Mouse (Mus musculus) limb, embryonic 12.5 days (tissue): Measurements from ENCODE around the gene Arid1b. TPM values are rescaled to one million over a fixed set of nuclear protein-coding genes. Genes with fewer than 3 reads are reported as not detected.
A peak's percentile ranks its signal among the peaks of the same experiment; 100 is the strongest.

ENCODE experiments used
- ATAC-seq: fragments of 200-750 bp; cut with Nextera tagmentation; 2 replicates; pipeline ENCODE4 v1.8.0; 2017; ENCODE audit warnings: low read depth, moderate TSS enrichment; ENCODE audit not compliant: insufficient number of reproducible peaks, insufficient read depth, low FRiP score, low TSS enrichment
- H3K27ac ChIP-seq: fragments of 300-500 bp; sonication (generic); 2 replicates; pipeline ENCODE4 v1.5.1; 2016; ENCODE audit warnings: mild to moderate bottlenecking, moderate library complexity
- H3K27me3 ChIP-seq: fragments of 300-500 bp; sonication (generic); 2 replicates; pipeline ENCODE4 v1.6.1; 2016; ENCODE audit warnings: mild to moderate bottlenecking, moderate library complexity
- H3K36me3 ChIP-seq: fragments of 300-500 bp; sonication (generic); 2 replicates; pipeline ENCODE4 v1.6.1; 2016; ENCODE audit warnings: mild to moderate bottlenecking, moderate library complexity
- H3K4me1 ChIP-seq: fragments of 300-500 bp; sonication (generic); replicated peaks from 2 replicates; pipeline ENCODE4 v1.6.1; 2016
- H3K4me2 ChIP-seq: fragments of 300-500 bp; sonication (generic); 2 replicates; pipeline ENCODE4 v1.6.1; 2016; ENCODE audit warnings: mild to moderate bottlenecking, moderate library complexity
- H3K4me3 ChIP-seq: fragments of 300-500 bp; sonication (generic); replicated peaks from 2 replicates; pipeline ENCODE4 v1.5.1; 2016; ENCODE audit warnings: mild to moderate bottlenecking
- H3K9ac ChIP-seq: fragments of 300-500 bp; sonication (generic); replicated peaks from 2 replicates; pipeline ENCODE4 v1.6.1; 2016; ENCODE audit warnings: mild to moderate bottlenecking, moderate library complexity
- H3K9me3 ChIP-seq: fragments of 300-500 bp; sonication (generic); 2 replicates; pipeline ENCODE4 v1.6.1; 2016; ENCODE audit warnings: mild to moderate bottlenecking, moderate library complexity
- WGBS: fragments of 180-500 bp; shearing (Covaris S2); methylation state at CpG from one replicate; pipeline ENCODE4 v1.1.7; 2016; 5-methylcytosine and 5-hydroxymethylcytosine counted together
- polyA plus RNA-seq: library from polyadenylated mRNA; unstranded; fragments of >200 nt; fragmentation: Nextera tagmentation; extraction: Ambion mirVana; gene quantifications from 2 replicates; pipeline ENCODE4 v1.2.1, GENCODE M21; 2016

Arid1b gene
- polyA plus RNA-seq, 1 experiment from 2014 or later, result 18.2 TPM

- Histone ChIP-seq H3K27me3 (no peaks in the 10 kb centered on the region), H3K9ac (no peak overlapping the region), H3K27ac (peak overlapping the region; percentile 70), H3K36me3 (peaks cover 6% of the 10 kb centered on the region; the same call in 1 of the 2 replicates), H3K4me2 (peak overlapping the region; percentile 30), H3K4me3 (no peak overlapping the region), H3K4me1 (peaks cover 97% of the 10 kb centered on the region), H3K9me3 (no peaks in the 10 kb centered on the region)
- ATAC-seq, result no peak
- WGBS, result 18% methylated on average over 4 of the region's 4 CpGs
Observed at GRCm38 (mm10) chr17:5057286-5057685, 63.2 kb downstream of the Arid1b start.

GRCm38 (mm10) chr17:5057944-5058720, 64.0 kb downstream of the Arid1b start:
- Histone ChIP-seq H3K9ac (no peak overlapping the region), H3K4me2 (peak overlapping the region; percentile 45), H3K4me1 (peaks cover 92% of the 10 kb centered on the region), H3K4me3 (no peak overlapping the region), H3K36me3 (peaks cover 4% of the 10 kb centered on the region; the same call in 1 of the 2 replicates), H3K27me3 (no peaks in the 10 kb centered on the region), H3K27ac (peak overlapping the region; percentile 79), H3K9me3 (no peaks in the 10 kb centered on the region)
- WGBS, result 4% methylated on average over 10 of the region's 10 CpGs
- peak; percentile 84 for ATAC-seq

- no peak for ATAC-seq
- H3K36me3 ChIP-seq, result no peaks in the 10 kb centered on the region
- H3K4me1 ChIP-seq, result peaks cover 83% of the 10 kb centered on the region
- no peak overlapping the region for H3K27ac ChIP-seq
- 80% methylated on average over 9 of the region's 9 CpGs for WGBS
- H3K4me3 ChIP-seq, result no peak overlapping the region
- no peaks in the 10 kb centered on the region for H3K9me3 ChIP-seq
- no peaks in the 10 kb centered on the region for H3K27me3 ChIP-seq
- H3K4me2 ChIP-seq, result no peak overlapping the region
- no peak overlapping the region for H3K9ac ChIP-seq
Observed at GRCm38 (mm10) chr17:5059092-5059601, 65.0 kb downstream of the Arid1b start.

- no peaks in the 10 kb centered on the region for H3K27me3 ChIP-seq
- WGBS, result 73% methylated on average over 5 of the region's 5 CpGs
- no peak overlapping the region for H3K27ac ChIP-seq
- ATAC-seq, result no peak
- H3K9ac ChIP-seq, result no peak overlapping the region
- H3K9me3 ChIP-seq, result no peaks in the 10 kb centered on the region
- no peak overlapping the region for H3K4me3 ChIP-seq
- H3K36me3 ChIP-seq, result no peaks in the 10 kb centered on the region
- no peak overlapping the region for H3K4me2 ChIP-seq
- H3K4me1 ChIP-seq, result peaks cover 75% of the 10 kb centered on the region
Observed at GRCm38 (mm10) chr17:5060515-5061084, 66.5 kb downstream of the Arid1b start.

GRCm38 (mm10) chr17:5061183-5061582, 67.1 kb downstream of the Arid1b start:
- Histone ChIP-seq H3K9me3 (no peaks in the 10 kb centered on the region), H3K36me3 (no peaks in the 10 kb centered on the region), H3K4me3 (no peak overlapping the region), H3K4me2 (no peak overlapping the region), H3K27ac (no peak overlapping the region), H3K9ac (no peak overlapping the region), H3K4me1 (peaks cover 74% of the 10 kb centered on the region), H3K27me3 (no peaks in the 10 kb centered on the region)
- no peak for ATAC-seq
- WGBS, result 68% methylated on average over 3 of the region's 3 CpGs

DNA sequence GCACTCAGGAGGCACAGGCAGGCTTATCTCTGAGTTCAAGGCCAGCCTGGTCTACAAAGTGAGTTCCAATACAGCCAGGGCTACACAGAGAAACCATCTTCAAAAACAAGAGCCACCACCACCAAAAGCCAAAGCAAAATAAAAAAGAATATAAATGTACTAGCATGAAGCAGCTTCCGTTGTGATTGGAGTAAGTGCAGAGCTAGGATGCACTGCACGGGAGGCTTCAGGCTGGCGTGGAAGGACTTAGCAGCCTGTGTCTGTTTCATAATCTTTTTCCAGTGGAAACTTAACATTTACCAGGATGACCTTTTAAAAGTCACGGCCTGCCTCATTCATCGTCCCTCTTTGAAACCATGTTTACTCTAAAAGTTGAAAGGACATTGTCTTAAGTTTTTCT, 67.5 kb downstream of the Arid1b start:
- Histone ChIP-seq H3K27me3 (no peaks in the 10 kb centered on the region), H3K9ac (no peak overlapping the region), H3K4me2 (no peak overlapping the region), H3K4me3 (no peak overlapping the region), H3K36me3 (no peaks in the 10 kb centered on the region), H3K9me3 (no peaks in the 10 kb centered on the region), H3K27ac (no peak overlapping the region), H3K4me1 (peaks cover 74% of the 10 kb centered on the region)
- ATAC-seq, result no peak
- WGBS, result 86% methylated on average over 5 of the region's 5 CpGs

DNA sequence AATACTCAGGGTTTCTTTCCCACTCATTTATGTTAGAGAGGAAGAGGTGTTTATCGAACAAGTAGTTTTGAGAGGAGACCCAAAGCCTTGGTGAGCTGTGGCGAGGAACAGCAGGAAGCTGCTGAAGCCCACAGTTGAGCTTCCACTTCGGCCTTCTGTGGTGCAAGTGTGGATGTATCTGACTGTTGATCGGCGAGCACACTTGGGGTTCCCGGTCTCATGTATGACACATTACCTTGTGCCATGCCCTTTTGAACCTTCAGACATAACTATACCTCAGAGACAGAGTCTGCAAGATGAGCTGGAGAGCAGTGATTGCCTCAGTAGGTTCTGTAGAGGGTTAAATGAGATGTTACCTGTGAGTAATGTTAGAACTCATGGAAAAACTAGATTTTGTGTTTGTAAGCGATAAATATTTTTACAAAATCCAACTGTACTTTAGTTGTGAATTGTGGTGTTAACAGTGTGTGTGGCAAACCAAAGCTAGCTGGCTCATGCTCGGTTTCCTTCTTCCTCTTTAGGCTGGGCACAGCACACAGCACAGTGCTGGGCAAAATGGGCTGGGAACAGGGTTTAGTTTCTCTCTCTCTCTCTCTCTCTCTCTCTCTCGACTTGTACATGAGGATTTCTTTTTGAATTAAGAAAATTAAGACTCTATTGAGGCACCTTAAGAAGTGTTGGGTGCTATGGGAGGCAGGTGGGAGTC, 69.5 kb downstream of the Arid1b start:
- WGBS, result 88% methylated on average over 9 of the region's 9 CpGs
- H3K27me3 ChIP-seq, result no peaks in the 10 kb centered on the region
- no peak overlapping the region for H3K4me2 ChIP-seq
- no peak overlapping the region for H3K27ac ChIP-seq
- no peak for ATAC-seq
- H3K9ac ChIP-seq, result no peak overlapping the region
- peaks cover 67% of the 10 kb centered on the region for H3K4me1 ChIP-seq
- no peaks in the 10 kb centered on the region for H3K9me3 ChIP-seq
- H3K36me3 ChIP-seq, result no peaks in the 10 kb centered on the region
- H3K4me3 ChIP-seq, result no peak overlapping the region

DNA sequence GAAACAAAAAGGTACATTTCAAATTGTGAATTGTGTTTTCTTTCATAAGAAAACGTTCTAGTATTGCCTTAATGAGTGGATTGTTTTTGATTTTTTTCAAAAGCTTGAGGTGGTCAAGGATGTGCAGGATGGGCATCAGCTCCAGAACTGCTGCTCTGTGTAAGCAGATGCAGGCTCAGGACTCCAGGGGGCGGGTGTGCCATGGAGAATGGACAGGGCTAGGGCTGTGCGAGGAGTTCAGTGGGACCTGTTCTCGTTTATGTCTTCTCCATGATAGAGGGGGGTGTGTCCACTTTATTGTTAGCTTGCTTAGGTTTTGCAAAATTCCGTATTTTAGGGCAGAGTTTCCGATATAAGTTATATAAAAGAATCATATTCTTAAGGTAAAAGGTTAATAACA, 70.6 kb downstream of the Arid1b start:
- no peak overlapping the region for H3K4me3 ChIP-seq
- H3K9me3 ChIP-seq, result no peaks in the 10 kb centered on the region
- ATAC-seq, result no peak
- H3K36me3 ChIP-seq, result no peaks in the 10 kb centered on the region
- no peak overlapping the region for H3K27ac ChIP-seq
- peaks cover 55% of the 10 kb centered on the region for H3K4me1 ChIP-seq
- 85% methylated on average over 6 of the region's 6 CpGs for WGBS
- H3K27me3 ChIP-seq, result no peaks in the 10 kb centered on the region
- H3K4me2 ChIP-seq, result no peak overlapping the region
- H3K9ac ChIP-seq, result no peak overlapping the region

DNA sequence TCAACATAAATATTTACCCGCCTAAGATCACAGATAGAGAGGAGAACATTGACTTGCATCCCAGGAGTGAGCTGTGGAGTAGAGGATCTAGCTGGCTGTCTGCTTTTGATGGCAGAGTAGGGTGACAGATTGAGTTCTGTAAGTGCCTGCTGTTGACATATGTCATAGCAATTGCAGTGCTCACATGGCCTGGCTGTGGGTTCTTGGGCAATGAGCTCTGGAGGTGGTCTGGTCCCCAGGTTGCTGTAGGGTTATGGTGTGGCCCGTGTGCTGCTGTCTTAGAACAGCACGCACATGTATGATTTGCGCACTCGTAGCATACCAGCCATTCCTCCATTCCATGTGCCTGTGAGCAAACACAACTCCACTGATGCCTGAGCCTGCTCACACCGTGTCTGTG, 71.1 kb downstream of the Arid1b start:
- Histone ChIP-seq H3K9me3 (no peaks in the 10 kb centered on the region), H3K9ac (no peak overlapping the region), H3K4me1 (peaks cover 51% of the 10 kb centered on the region), H3K36me3 (no peaks in the 10 kb centered on the region), H3K4me2 (no peak overlapping the region), H3K4me3 (no peak overlapping the region), H3K27ac (no peak overlapping the region), H3K27me3 (no peaks in the 10 kb centered on the region)
- 89% methylated on average over 6 of the region's 6 CpGs for WGBS
- ATAC-seq, result no peak

DNA sequence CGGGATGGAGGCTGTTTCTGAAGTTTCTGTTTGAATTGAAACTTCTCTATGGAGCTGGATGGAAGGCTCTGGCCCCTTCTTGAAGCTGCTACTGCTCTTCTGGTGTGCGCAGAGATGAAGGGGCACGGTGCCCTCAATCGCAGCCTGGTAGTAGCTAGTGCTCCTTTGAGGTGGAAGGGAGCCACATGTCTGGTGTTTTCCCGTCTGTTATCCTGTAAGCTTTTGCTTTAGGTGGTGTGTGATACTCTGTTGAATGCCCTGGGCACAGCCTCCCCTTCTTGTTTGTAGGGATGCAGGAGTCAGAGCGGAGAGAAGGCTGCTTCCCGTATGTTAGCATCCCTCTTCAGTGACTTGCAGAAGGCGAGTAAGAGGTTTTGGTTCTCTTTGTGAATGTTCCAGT, 72.7 kb downstream of the Arid1b start:
- Histone ChIP-seq H3K36me3 (no peaks in the 10 kb centered on the region; the same call in 1 of the 2 replicates), H3K4me2 (no peak overlapping the region), H3K4me3 (no peak overlapping the region), H3K27me3 (no peaks in the 10 kb centered on the region), H3K9me3 (no peaks in the 10 kb centered on the region), H3K4me1 (peaks cover 38% of the 10 kb centered on the region), H3K27ac (no peak overlapping the region; the same call in 1 of the 2 replicates), H3K9ac (no peak overlapping the region; the same call in 1 of the 2 replicates)
- ATAC-seq, result no peak
- 77% methylated on average over 8 of the region's 8 CpGs for WGBS

- Histone ChIP-seq H3K36me3 (no peaks in the 10 kb centered on the region; the same call in 1 of the 2 replicates), H3K9me3 (no peaks in the 10 kb centered on the region), H3K4me2 (no peak overlapping the region), H3K4me3 (no peak overlapping the region), H3K27me3 (no peaks in the 10 kb centered on the region), H3K4me1 (peaks cover 33% of the 10 kb centered on the region), H3K9ac (no peak overlapping the region), H3K27ac (no peak overlapping the region)
- no peak for ATAC-seq
- 59% methylated on average over 4 of the region's 4 CpGs for WGBS
Observed at GRCm38 (mm10) chr17:5067264-5067663, 73.1 kb downstream of the Arid1b start.
